Mouse (Mus musculus) forebrain, embryonic 13.5 days (tissue): Measurements from ENCODE around the gene Aspa. TPM values are rescaled to one million over a fixed set of nuclear protein-coding genes. Genes with fewer than 3 reads are reported as not detected.

Experiments
- ATAC-seq: fragments of 200-750 bp; cut with Nextera tagmentation; 2 replicates; pipeline ENCODE4 v1.8.0; 2017
- H3K27ac ChIP-seq: fragments of 300-500 bp; sonication (generic); 2 replicates; pipeline ENCODE4 v1.5.1; 2015; ENCODE audit warnings: inconsistent platforms, mild to moderate bottlenecking, moderate library complexity
- H3K27me3 ChIP-seq: fragments of 300-500 bp; sonication (generic); 2 replicates; pipeline ENCODE4 v1.6.1; 2015; ENCODE audit warnings: mild to moderate bottlenecking, inconsistent platforms
- H3K36me3 ChIP-seq: fragments of 300-500 bp; sonication (generic); 2 replicates; pipeline ENCODE4 v1.6.1; 2015; ENCODE audit warnings: mild to moderate bottlenecking, inconsistent platforms; ENCODE audit not compliant: poor library complexity, severe bottlenecking
- H3K4me1 ChIP-seq: fragments of 300-500 bp; sonication (generic); 2 replicates; pipeline ENCODE4 v1.6.1; 2015; ENCODE audit warnings: inconsistent platforms
- H3K4me2 ChIP-seq: fragments of 300-500 bp; sonication (generic); 2 replicates; pipeline ENCODE4 v1.6.1; 2015; ENCODE audit warnings: inconsistent platforms, mild to moderate bottlenecking, moderate library complexity
- H3K4me3 ChIP-seq: fragments of 300-500 bp; sonication (generic); 2 replicates; pipeline ENCODE4 v1.5.1; 2015; ENCODE audit warnings: mild to moderate bottlenecking, inconsistent platforms
- H3K9ac ChIP-seq: fragments of 300-500 bp; sonication (generic); 2 replicates; pipeline ENCODE4 v1.6.1; 2015; ENCODE audit warnings: mild to moderate bottlenecking, inconsistent platforms
- H3K9me3 ChIP-seq: fragments of 300-500 bp; sonication (generic); replicated peaks from 2 replicates; pipeline ENCODE4 v1.6.1; 2016; ENCODE audit warnings: inconsistent platforms
- WGBS: fragments of 180-500 bp; shearing (Covaris S2); methylation state at CpG from one replicate; pipeline ENCODE4 v1.1.7; 2015; 5-methylcytosine and 5-hydroxymethylcytosine counted together
- polyA plus RNA-seq: library from polyadenylated mRNA; unstranded; fragments of >200 nt; fragmentation: Nextera tagmentation; extraction: Ambion mirVana; gene quantifications from 2 replicates; pipeline ENCODE4 v1.2.1, GENCODE M21; 2015

Aspa gene
- polyA plus RNA-seq, 1 experiment from 2014 or later, result not detected

- no peak overlapping the region for H3K4me3 ChIP-seq
- no peaks in the 10 kb centered on the region for H3K9me3 ChIP-seq
- no peak overlapping the region for H3K4me2 ChIP-seq
- H3K9ac ChIP-seq, result no peak overlapping the region
- H3K27me3 ChIP-seq, result no peaks in the 10 kb centered on the region
- H3K36me3 ChIP-seq, result no peaks in the 10 kb centered on the region
- ATAC-seq, result no peak
- no peak overlapping the region for H3K27ac ChIP-seq
- no peaks in the 10 kb centered on the region for H3K4me1 ChIP-seq
- 92% methylated on average over 1 of the region's 1 CpGs for WGBS
These were observed 39.8 kb downstream of the Aspa start for GRCm38 (mm10) chr11:73289621-73290020.

- no peaks in the 10 kb centered on the region for H3K9me3 ChIP-seq
- H3K9ac ChIP-seq, result no peak overlapping the region
- H3K4me1 ChIP-seq, result peaks cover 6% of the 10 kb centered on the region; the same call in 1 of the 2 replicates
- H3K27me3 ChIP-seq, result no peaks in the 10 kb centered on the region
- H3K4me3 ChIP-seq, result no peak overlapping the region
- H3K4me2 ChIP-seq, result no peak overlapping the region
- H3K27ac ChIP-seq, result no peak overlapping the region
- ATAC-seq, result no peak
- H3K36me3 ChIP-seq, result no peaks in the 10 kb centered on the region
These were observed 45.0 kb downstream of the Aspa start for GRCm38 (mm10) chr11:73284351-73284750.

- Histone ChIP-seq H3K4me2 (no peak overlapping the region), H3K4me3 (no peak overlapping the region), H3K4me1 (peaks cover 6% of the 10 kb centered on the region; the same call in 1 of the 2 replicates), H3K9me3 (no peaks in the 10 kb centered on the region), H3K27me3 (no peaks in the 10 kb centered on the region), H3K9ac (no peak overlapping the region), H3K27ac (no peak overlapping the region), H3K36me3 (no peaks in the 10 kb centered on the region)
- 64% methylated on average over 1 of the region's 1 CpGs for WGBS
- no peak for ATAC-seq
These were observed 45.5 kb downstream of the Aspa start for GRCm38 (mm10) chr11:73283926-73284325.

- Histone ChIP-seq H3K4me3 (no peak overlapping the region), H3K9ac (no peak overlapping the region), H3K27me3 (no peaks in the 10 kb centered on the region), H3K36me3 (no peaks in the 10 kb centered on the region), H3K27ac (no peak overlapping the region), H3K4me1 (peaks cover 6% of the 10 kb centered on the region; the same call in 1 of the 2 replicates), H3K9me3 (no peaks in the 10 kb centered on the region), H3K4me2 (no peak overlapping the region)
- 84% methylated on average over 9 of the region's 9 CpGs for WGBS
- ATAC-seq, result no peak
These were observed 46.0 kb downstream of the Aspa start for GRCm38 (mm10) chr11:73283369-73283768.

- Histone ChIP-seq H3K4me1 (peaks cover 6% of the 10 kb centered on the region; the same call in 1 of the 2 replicates), H3K4me2 (peak overlapping the region; percentile 59), H3K4me3 (peak overlapping the region; percentile 38), H3K27ac (no peak overlapping the region), H3K36me3 (no peaks in the 10 kb centered on the region), H3K9ac (peak overlapping the region; percentile 40; the same call in 1 of the 2 replicates), H3K9me3 (no peaks in the 10 kb centered on the region), H3K27me3 (no peaks in the 10 kb centered on the region)
- ATAC-seq, result peak; percentile 88
- WGBS, result 3% methylated on average over 16 of the region's 16 CpGs
These were observed 47.8 kb downstream of the Aspa start for GRCm38 (mm10) chr11:73281528-73282027.

- no peak overlapping the region for H3K27ac ChIP-seq
- H3K36me3 ChIP-seq, result no peaks in the 10 kb centered on the region
- peaks cover 6% of the 10 kb centered on the region; the same call in 1 of the 2 replicates for H3K4me1 ChIP-seq
- no peak overlapping the region for H3K4me3 ChIP-seq
- ATAC-seq, result no peak
- no peak overlapping the region for H3K4me2 ChIP-seq
- no peak overlapping the region for H3K9ac ChIP-seq
- no peaks in the 10 kb centered on the region for H3K27me3 ChIP-seq
- no peaks in the 10 kb centered on the region for H3K9me3 ChIP-seq
- 76% methylated on average over 5 of the region's 5 CpGs for WGBS
These were observed 48.7 kb downstream of the Aspa start for GRCm38 (mm10) chr11:73280710-73281109.

GRCm38 (mm10) chr11:73274821-73275220 is 54.6 kb downstream of the Aspa start:
- 37% methylated on average over 2 of the region's 2 CpGs for WGBS
- Histone ChIP-seq H3K36me3 (no peaks in the 10 kb centered on the region), H3K27ac (no peak overlapping the region)

GRCm38 (mm10) chr11:73267267-73267666 is 62.1 kb downstream of the Aspa start, which contains the start of gene Trpv3:
TSS of gene Trpv3 (plus strand) at chr11:73267388.
- no peak for ATAC-seq
- Histone ChIP-seq H3K9ac (no peak within 1 kb of the TSS), H3K4me1 (no peaks in the 10 kb centered on the region), H3K4me3 (no peak within 1 kb of the TSS), H3K9me3 (no peaks in the 10 kb centered on the region), H3K36me3 (no peaks in the 10 kb centered on the region), H3K4me2 (no peak within 1 kb of the TSS), H3K27ac (no peak within 1 kb of the TSS), H3K27me3 (no peaks in the 10 kb centered on the region)
- 91% methylated on average over 7 of the region's 7 CpGs for WGBS

More at GRCm38 (mm10) chr11:73274821-73275220, 54.6 kb downstream of the Aspa start:
- H3K4me2 ChIP-seq, result no peak overlapping the region
- no peaks in the 10 kb centered on the region for H3K27me3 ChIP-seq
- no peak for ATAC-seq
- no peaks in the 10 kb centered on the region for H3K9me3 ChIP-seq
- H3K4me1 ChIP-seq, result no peaks in the 10 kb centered on the region
- no peak overlapping the region for H3K4me3 ChIP-seq
- H3K9ac ChIP-seq, result no peak overlapping the region

- H3K9ac ChIP-seq, result no peak overlapping the region
- H3K4me1 ChIP-seq, result no peaks in the 10 kb centered on the region
- no peak overlapping the region for H3K27ac ChIP-seq
- H3K4me3 ChIP-seq, result no peak overlapping the region
- no peaks in the 10 kb centered on the region for H3K36me3 ChIP-seq
- no peak overlapping the region for H3K4me2 ChIP-seq
- ATAC-seq, result no peak
- no peaks in the 10 kb centered on the region for H3K27me3 ChIP-seq
- 93% methylated on average over 1 of the region's 1 CpGs for WGBS
- no peaks in the 10 kb centered on the region for H3K9me3 ChIP-seq
These were observed 68.0 kb downstream of the Aspa start for GRCm38 (mm10) chr11:73261385-73261784.

GRCm38 (mm10) chr11:73260457-73260856 is 68.9 kb downstream of the Aspa start:
- 75% methylated on average over 3 of the region's 3 CpGs for WGBS
- H3K4me1 ChIP-seq, result no peaks in the 10 kb centered on the region
- H3K9ac ChIP-seq, result no peak overlapping the region
- no peaks in the 10 kb centered on the region for H3K36me3 ChIP-seq
- H3K27ac ChIP-seq, result no peak overlapping the region
- no peak overlapping the region for H3K4me2 ChIP-seq
- ATAC-seq, result no peak
- no peaks in the 10 kb centered on the region for H3K9me3 ChIP-seq
- no peaks in the 10 kb centered on the region for H3K27me3 ChIP-seq
- no peak overlapping the region for H3K4me3 ChIP-seq

- Histone ChIP-seq H3K27me3 (no peaks in the 10 kb centered on the region), H3K4me3 (no peak overlapping the region), H3K36me3 (no peaks in the 10 kb centered on the region), H3K27ac (no peak overlapping the region), H3K9ac (no peak overlapping the region), H3K4me2 (no peak overlapping the region), H3K4me1 (no peaks in the 10 kb centered on the region), H3K9me3 (no peaks in the 10 kb centered on the region)
- no peak for ATAC-seq
These were observed 70.7 kb downstream of the Aspa start for GRCm38 (mm10) chr11:73258664-73259063.

GRCm38 (mm10) chr11:73257362-73257945 is 71.9 kb downstream of the Aspa start:
- ATAC-seq, result no peak
- Histone ChIP-seq H3K27me3 (no peaks in the 10 kb centered on the region), H3K4me1 (no peaks in the 10 kb centered on the region), H3K27ac (no peak overlapping the region), H3K36me3 (no peaks in the 10 kb centered on the region), H3K4me3 (no peak overlapping the region), H3K9me3 (no peaks in the 10 kb centered on the region), H3K9ac (no peak overlapping the region), H3K4me2 (no peak overlapping the region)
- 80% methylated on average over 4 of the region's 4 CpGs for WGBS
